Mouse (Mus musculus) forebrain, embryonic 16.5 days (tissue): ENCODE results near the gene Dnajc27. TPM values are rescaled to one million over a fixed set of nuclear protein-coding genes. Genes with fewer than 3 reads are reported as not detected.

Experiments used
- polyA plus RNA-seq: library from polyadenylated mRNA; unstranded; fragments of >200 nt; fragmentation: Nextera tagmentation; extraction: Ambion mirVana; gene quantifications from 2 replicates; pipeline ENCODE4 v1.2.1, GENCODE M21; 2015

The Dnajc27 gene
- polyA plus RNA-seq, 1 experiment from 2014 or later: 15.6 TPM

Other genes with a start within 250 kb of the Dnajc27 start
- 2.9 and 4.3 TPM in 2 replicates for gene Pomc, start 127.6 kb upstream of the Dnajc27 start, polyA plus RNA-seq
- 33.1 and 37.2 TPM in 2 replicates for gene Efr3b, start 43.7 kb upstream of the Dnajc27 start, polyA plus RNA-seq
- 12.2 and 12.9 TPM in 2 replicates for gene Adcy3, start 50.5 kb downstream of the Dnajc27 start, polyA plus RNA-seq
- gene Ptrhd1, start 151.4 kb downstream of the Dnajc27 start, polyA plus RNA-seq: 4.8 and 4.9 TPM in 2 replicates
- 9.1 and 11.3 TPM in 2 replicates for gene Cenpo, start 151.7 kb downstream of the Dnajc27 start, polyA plus RNA-seq